Mouse (Mus musculus): Measurements from ENCODE around the gene Vkorc1. TPM values are rescaled to one million over a fixed set of nuclear protein-coding genes. Genes with fewer than 3 reads are reported as not detected.

Vkorc1 gene
- polyA plus RNA-seq (2015; fragmentation: Nextera tagmentation; extraction: Ambion mirVana), result 66.3 and 74.3 TPM in 2 replicates

DNA sequence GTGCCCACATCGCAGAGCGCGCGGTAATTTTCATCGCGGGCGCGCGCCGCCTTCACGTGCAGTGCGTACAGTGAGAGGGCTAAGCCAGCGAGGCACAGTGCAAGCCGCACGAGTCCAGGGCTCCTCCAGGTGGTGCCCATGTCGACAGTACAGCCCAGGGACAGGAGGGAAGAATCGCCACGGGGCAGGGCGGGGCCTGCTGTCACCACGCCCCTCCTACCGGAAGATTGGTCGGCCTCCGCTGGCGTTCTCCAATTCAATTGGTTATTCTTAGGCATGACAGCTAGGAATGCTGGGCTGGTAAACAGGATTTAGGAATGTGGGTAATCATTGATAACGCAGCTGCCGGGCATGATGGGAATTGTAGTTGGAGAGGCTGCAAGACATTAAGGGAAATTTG, at the start of gene Vkorc1, which contains the start of gene Gm21974:
Gene Vkorc1, minus strand, starts transcription at position 176 of the 400 bp plus-strand sequence.
Gene Gm21974, minus strand, starts transcription at position 13 of the 400 bp plus-strand sequence.

DNA sequence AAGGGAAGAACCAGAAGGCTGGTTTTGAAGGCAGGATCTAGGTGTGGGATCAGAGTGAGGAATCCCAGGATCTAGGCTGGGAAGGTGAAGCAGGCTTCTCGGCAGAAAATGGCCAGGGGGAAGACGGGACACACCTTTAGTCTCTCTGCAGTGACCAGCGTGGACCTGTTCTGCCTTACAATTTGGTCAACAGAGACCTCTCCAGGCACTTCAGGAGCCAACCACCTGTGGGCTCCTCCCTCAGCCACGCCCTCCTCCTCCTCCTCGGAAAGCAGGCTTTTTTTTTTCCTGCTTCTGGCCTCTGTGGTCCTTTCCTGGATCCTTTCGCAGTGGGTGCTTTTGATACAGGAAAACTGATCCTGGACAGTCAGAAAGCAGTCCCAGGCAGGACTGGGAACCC, 34.5 kb upstream of the Vkorc1 start, which contains the start of gene Prss8:
Gene Prss8, minus strand, starts transcription at position 182 of the 400 bp plus-strand sequence.

DNA sequence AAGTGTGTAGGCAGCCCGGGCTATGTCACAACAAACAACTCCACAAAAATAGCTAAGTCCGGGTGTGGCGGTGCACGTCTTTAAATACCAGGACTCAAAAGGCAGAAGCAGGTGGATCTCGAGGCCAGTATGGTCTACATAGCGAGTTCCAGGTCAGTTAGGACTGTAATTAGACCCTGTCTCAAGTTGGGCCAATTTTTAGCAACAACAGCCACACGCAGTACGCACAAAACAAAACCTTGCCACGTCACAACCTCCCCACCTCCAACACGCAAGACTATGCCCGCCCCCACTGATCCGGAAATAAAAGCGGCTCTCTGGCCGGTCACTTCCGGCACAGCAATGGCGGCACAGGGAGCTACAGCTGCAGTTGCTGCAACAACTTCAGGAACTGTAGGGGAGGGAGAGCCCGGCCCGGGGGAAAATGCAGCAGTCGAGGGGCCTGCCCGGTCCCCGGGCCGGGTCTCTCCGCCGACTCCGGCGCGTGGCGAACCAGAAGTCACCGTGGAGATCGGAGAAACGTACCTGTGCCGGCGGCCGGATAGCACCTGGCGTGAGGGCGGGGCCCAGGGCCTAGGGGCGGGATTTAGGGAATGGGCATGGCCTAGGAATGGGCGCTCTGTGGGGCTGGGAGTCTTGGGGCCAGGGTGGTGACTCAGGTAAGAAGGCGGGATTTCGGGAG, 16.9 kb upstream of the Vkorc1 start, which contains the start of gene Kat8:
Gene Kat8, plus strand, starts transcription at position 327 of the 682 bp plus-strand sequence.

DNA sequence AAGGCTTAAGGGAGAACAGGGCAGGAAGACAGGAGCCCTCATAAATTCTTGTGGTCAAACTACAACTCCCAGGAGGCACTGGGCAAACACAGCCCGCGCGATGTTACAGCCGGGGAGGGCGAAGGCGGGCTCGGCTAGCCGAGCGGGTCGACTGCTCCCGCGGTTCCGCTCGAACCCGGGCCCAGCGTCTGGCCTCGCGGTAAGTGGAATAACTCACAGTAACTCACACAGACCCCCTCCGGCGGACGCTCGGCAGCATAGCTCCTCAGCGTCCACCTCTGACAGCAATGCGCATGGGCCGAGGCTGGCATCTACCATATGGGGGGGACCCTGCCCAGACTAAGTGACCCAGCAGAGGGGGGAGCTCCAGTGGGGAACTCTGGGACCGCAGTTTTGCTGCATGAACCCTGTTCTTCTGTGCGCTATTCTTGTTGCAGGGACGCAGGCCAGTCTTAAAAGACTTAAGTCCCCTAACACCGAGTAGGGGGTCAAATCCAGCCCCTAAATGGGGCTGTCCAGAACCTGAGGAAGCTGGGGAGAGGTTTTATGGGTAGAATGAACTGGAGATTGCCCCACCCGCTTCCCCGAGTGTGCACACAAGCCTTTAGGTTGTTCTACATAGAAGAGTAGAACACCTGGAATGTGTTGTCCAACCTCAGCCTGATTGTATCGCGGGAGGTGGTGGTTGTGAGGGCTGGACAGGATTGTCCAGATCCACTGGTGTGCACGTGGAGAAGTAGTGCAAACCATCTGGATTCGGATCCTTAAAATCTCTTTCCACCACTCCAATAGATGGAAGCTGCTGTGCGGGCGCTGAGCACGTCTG, 8.8 kb upstream of the Vkorc1 start, which contains the start of gene Bckdk:
Gene Bckdk, plus strand, starts transcription at position 112 of the 826 bp plus-strand sequence.

DNA sequence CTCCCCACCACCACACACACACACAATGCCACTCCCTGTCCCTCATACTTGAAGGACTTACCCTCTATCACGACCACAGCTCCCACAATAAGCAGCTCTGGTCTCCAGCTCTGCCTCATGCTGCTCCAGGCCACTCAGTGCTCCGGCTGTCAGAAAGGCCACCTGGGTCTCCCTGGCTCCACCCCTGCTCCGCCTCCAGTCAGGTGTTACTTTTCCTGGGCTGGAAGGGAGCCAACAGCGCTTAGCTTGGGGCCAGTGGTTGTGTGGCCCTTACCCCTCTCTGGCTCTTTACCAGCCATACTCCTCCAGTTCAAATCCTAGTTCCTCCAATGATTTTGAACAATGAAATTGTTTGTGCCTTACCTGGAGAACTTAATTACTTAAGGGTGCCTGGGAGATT, 4.6 kb downstream of the Vkorc1 start, which contains the start of gene Prss53:
Gene Prss53, minus strand, starts transcription at position 173 of the 400 bp plus-strand sequence.

DNA sequence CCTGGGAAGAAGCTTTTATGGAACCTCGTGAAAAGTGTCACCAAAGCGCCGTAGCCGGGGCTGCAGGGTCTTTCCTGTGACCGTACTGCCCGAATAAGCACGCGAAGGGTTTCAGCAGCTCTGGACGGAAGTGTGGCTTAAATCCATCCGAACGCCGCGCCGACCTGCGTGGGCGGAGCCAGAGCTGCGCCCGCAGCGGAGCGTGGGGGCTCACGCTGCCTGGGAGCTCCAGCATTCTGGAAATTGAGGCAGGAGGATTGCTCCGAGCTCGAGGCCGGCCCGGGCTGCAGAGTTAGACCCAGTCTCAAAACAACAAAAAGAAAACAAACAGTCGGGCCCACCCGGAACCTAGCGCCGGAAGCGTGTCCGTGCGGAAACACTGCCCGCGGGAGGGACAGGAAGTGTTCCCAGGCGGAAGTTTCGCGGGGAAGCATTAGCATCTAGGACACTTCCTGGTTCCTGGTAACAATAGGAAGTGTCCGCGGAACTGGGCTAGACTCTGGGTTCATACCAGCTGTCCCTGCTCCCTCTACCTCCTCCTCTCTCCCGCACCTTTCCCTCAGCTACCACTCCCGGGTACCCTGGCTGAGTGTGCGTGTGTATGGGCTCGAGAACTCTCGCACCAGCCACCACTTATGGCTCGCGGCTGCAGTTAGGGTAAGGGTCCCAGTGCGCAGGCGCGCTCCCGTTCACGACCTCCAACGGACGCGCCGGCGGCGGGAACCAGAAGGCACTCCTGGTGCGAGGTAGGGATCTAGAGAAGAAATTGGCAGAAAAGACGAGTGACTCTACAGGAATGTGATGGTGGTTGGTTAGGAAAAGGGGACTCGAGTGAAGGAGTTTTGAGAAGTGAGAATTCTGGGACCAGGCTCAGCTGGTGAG, 18.7 kb downstream of the Vkorc1 start, which contains the start of gene Zfp668:
Gene Zfp668, minus strand, starts transcription at position 362 of the 882 bp plus-strand sequence.

DNA sequence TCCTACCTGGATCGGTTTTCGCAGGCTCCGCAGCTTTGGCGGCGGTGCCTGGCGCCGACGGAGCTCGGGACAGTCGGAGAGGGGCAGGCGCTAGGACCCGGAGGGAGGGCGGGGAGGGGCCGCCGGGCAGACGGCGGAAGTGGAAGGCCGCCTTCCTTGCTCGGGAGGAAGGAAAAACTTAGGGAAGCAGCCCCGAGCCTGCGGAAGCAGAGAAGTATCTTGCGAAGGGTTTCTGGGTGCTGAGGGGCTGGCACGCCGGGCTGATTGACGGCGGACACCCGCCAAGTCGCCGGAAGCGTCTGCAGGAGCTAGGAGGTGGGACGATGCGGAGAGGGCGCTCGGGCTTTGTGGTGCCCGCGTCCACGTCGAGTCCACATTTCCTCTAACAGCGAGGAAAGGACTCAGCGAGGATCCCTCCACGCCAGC, 19.4 kb downstream of the Vkorc1 start, which contains the start of gene Zfp646:
Gene Zfp646, plus strand, starts transcription at position 181 of the 426 bp plus-strand sequence.

Other genes starting within 250 kb of the Vkorc1 start
- gene Bcl7c, start 186.7 kb downstream of the Vkorc1 start, polyA plus RNA-seq (2015; fragmentation: Nextera tagmentation; extraction: Ambion mirVana), result 27.9 and 29.8 TPM in 2 replicates
- gene Ctf1, start 182.9 kb downstream of the Vkorc1 start, polyA plus RNA-seq (2015; fragmentation: Nextera tagmentation; extraction: Ambion mirVana), result 2.5 and 3.2 TPM in 2 replicates
- gene Ctf2, start 163.5 kb downstream of the Vkorc1 start, polyA plus RNA-seq (2015; fragmentation: Nextera tagmentation; extraction: Ambion mirVana), result 0.15 and 0.26 TPM in 2 replicates
- 4.8 and 4.9 TPM in 2 replicates for gene Fbxl19, start 151.1 kb downstream of the Vkorc1 start, polyA plus RNA-seq (2015; fragmentation: Nextera tagmentation; extraction: Ambion mirVana)
- gene Orai3, start 125.8 kb downstream of the Vkorc1 start, polyA plus RNA-seq (2015; fragmentation: Nextera tagmentation; extraction: Ambion mirVana), result 14.0 and 17.9 TPM in 2 replicates
- 13.0 and 14.9 TPM in 2 replicates for gene Setd1a, start 118.9 kb downstream of the Vkorc1 start, polyA plus RNA-seq (2015; fragmentation: Nextera tagmentation; extraction: Ambion mirVana)
- not detected in 2 replicates for gene Gm49388, start 110.0 kb downstream of the Vkorc1 start, polyA plus RNA-seq (2015; fragmentation: Nextera tagmentation; extraction: Ambion mirVana)
- gene Hsd3b7, start 95.0 kb downstream of the Vkorc1 start, polyA plus RNA-seq (2015; fragmentation: Nextera tagmentation; extraction: Ambion mirVana), result 15.4 and 17.9 TPM in 2 replicates
- 31.5 and 36.4 TPM in 2 replicates for gene Stx4a, start 71.3 kb downstream of the Vkorc1 start, polyA plus RNA-seq (2015; fragmentation: Nextera tagmentation; extraction: Ambion mirVana)
- gene Stx1b, start 71.1 kb downstream of the Vkorc1 start, polyA plus RNA-seq (2015; fragmentation: Nextera tagmentation; extraction: Ambion mirVana), result 0.32 and 0.75 TPM in 2 replicates
- gene Zfp646, start 19.4 kb downstream of the Vkorc1 start, polyA plus RNA-seq (2015; fragmentation: Nextera tagmentation; extraction: Ambion mirVana), result 5.7 and 5.9 TPM in 2 replicates
- 10.2 and 10.5 TPM in 2 replicates for gene Zfp668, start 18.8 kb downstream of the Vkorc1 start, polyA plus RNA-seq (2015; fragmentation: Nextera tagmentation; extraction: Ambion mirVana)
- 0.21 and 0.31 TPM in 2 replicates for gene Prss53, start 4.6 kb downstream of the Vkorc1 start, polyA plus RNA-seq (2015; fragmentation: Nextera tagmentation; extraction: Ambion mirVana)
- not detected in 2 replicates for gene Gm21974, start 163 bp downstream of the Vkorc1 start, polyA plus RNA-seq (2015; fragmentation: Nextera tagmentation; extraction: Ambion mirVana)
- 70.9 and 73.8 TPM in 2 replicates for gene Bckdk, start 8.5 kb upstream of the Vkorc1 start, polyA plus RNA-seq (2015; fragmentation: Nextera tagmentation; extraction: Ambion mirVana)
- gene Kat8, start 16.9 kb upstream of the Vkorc1 start, polyA plus RNA-seq (2015; fragmentation: Nextera tagmentation; extraction: Ambion mirVana), result 19.3 and 20.4 TPM in 2 replicates
- 0.52 and 0.64 TPM in 2 replicates for gene Prss8, start 34.5 kb upstream of the Vkorc1 start, polyA plus RNA-seq (2015; fragmentation: Nextera tagmentation; extraction: Ambion mirVana)
- gene Prss36, start 51.1 kb upstream of the Vkorc1 start, polyA plus RNA-seq (2015; fragmentation: Nextera tagmentation; extraction: Ambion mirVana), result 1.9 TPM in 2 replicates
- 194 and 202 TPM in 2 replicates for gene Fus, start 71.8 kb upstream of the Vkorc1 start, polyA plus RNA-seq (2015; fragmentation: Nextera tagmentation; extraction: Ambion mirVana)
- gene Pycard, start 98.2 kb upstream of the Vkorc1 start, polyA plus RNA-seq (2015; fragmentation: Nextera tagmentation; extraction: Ambion mirVana), result 59.4 and 76.0 TPM in 2 replicates
- not detected in 2 replicates for gene Trim72, start 108.3 kb upstream of the Vkorc1 start, polyA plus RNA-seq (2015; fragmentation: Nextera tagmentation; extraction: Ambion mirVana)
- gene Itgam, start 167.0 kb upstream of the Vkorc1 start, polyA plus RNA-seq (2015; fragmentation: Nextera tagmentation; extraction: Ambion mirVana), result 18.0 and 24.5 TPM in 2 replicates
- gene Gm49368, start 167.1 kb upstream of the Vkorc1 start, polyA plus RNA-seq (2015; fragmentation: Nextera tagmentation; extraction: Ambion mirVana), result 0.92 and 0.96 TPM in 2 replicates
- 1.8 and 2.1 TPM in 2 replicates for gene Itgax, start 233.9 kb upstream of the Vkorc1 start, polyA plus RNA-seq (2015; fragmentation: Nextera tagmentation; extraction: Ambion mirVana)

Data from spleen, postnatal 0 days (tissue).